Mouse (Mus musculus) T-helper 17 cell (primary cell): Measurements from ENCODE around the gene Mllt10.
"Not testable (repeated sequence)": the region's sequence is repeated elsewhere in the genome, so short reads cannot be mapped to it uniquely, and the experiment has no call there.

ENCODE experiments used
- in situ Hi-C, 2 experiments: fragments of 300-600 bp; cut with MboI, MseI; formaldehyde crosslinking; loops; 1 replicate in 1 of 2; 2 replicates in 1 of 2; pipeline ENCODE4 v1.15.1; 2025; ENCODE audit warnings: high pct_unique_total_duplicates in 2 of 2

The Mllt10 gene

DNA sequence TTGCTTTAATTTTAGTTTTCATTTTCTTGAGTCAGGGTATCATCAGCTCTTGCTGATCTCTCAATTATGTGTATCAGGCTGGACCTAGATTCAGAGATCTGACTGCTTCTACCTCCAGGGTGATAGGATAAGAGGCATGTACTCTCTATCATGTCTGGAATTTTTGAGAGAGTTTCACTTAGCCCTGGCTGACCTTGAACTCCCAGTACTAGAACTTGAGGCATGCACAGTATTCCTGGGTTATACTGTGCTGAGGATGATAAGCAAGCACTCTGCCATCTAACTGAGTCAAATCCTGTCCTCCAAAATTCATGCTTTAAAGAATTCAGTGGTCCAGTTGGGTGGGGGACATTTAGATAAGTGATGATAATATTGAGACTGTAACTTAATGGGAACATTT lies 11.4 kb downstream of the Mllt10 start:
- in situ Hi-C loops = loop anchor here (5.0 to 25.0 kb wide), 3 partner anchors 39 to 896 kb away; partner anchors contain the start of genes Bmi1 (in 1 of the 2) and Commd3 (in 1 of the 2)

DNA sequence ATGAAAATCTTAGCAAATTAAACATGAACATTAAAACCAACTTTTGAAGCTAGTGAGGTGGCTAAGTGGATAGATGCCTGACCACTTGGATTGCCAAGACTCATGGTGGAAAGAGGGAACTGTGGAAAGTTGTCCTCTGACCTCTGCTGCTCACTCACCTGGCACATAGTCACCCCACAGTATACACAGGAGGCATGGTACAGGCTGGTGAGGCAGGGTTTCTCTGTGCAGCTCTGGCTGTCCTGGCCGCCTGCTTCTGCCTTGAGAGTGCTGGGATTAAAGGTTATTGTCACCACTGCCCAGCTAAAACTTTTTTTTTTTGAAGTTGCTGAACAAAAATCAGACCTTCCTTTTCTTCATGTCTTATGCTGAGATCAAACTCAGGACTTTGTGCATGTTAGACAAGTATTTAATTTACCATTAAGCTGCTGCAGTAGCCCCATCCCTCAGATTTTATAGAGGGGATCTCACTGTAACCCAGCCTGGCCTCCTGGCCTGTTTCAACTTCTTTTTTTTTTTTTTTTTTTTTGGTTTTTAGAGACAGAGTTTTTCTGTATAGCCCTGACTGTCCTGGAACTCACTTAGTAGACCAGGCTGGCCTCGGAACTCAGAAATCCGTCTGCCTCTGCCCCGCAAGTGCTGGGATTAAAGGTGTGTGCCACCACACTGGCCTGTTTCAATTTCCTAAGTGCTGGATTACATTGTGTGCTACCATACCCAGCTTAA lies 13.2 kb downstream of the Mllt10 start:
- in situ Hi-C loops = loop anchor here (5.0 to 25.0 kb wide), 3 partner anchors 41 to 894 kb away; partner anchors contain the start of genes Bmi1 (in 1 of the 2) and Commd3 (in 1 of the 2)

DNA sequence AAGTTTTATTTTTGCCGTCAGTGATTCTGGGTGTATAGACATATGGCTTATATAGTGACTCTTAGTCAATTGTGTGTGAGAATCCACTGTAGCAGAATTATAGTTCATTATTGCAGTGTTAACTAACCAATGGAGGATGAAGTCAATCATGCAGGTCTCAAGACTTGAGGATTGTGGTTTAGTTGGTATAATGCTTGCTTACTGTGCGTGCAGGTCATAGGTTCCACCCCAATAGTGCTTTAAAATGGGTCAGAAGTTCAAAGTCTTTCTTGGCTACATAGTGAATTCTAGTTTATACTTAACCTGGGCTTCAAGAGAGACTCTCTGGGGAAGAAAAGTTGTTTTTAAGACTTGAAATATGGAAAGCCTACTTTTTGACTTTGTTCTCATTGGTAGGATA lies 16.9 kb downstream of the Mllt10 start:
- in situ Hi-C loops = loop anchor here in 1 of 2 experiments (25.0 kb wide), 1 partner anchor 890 kb away; no protein-coding TSS in a partner anchor

DNA sequence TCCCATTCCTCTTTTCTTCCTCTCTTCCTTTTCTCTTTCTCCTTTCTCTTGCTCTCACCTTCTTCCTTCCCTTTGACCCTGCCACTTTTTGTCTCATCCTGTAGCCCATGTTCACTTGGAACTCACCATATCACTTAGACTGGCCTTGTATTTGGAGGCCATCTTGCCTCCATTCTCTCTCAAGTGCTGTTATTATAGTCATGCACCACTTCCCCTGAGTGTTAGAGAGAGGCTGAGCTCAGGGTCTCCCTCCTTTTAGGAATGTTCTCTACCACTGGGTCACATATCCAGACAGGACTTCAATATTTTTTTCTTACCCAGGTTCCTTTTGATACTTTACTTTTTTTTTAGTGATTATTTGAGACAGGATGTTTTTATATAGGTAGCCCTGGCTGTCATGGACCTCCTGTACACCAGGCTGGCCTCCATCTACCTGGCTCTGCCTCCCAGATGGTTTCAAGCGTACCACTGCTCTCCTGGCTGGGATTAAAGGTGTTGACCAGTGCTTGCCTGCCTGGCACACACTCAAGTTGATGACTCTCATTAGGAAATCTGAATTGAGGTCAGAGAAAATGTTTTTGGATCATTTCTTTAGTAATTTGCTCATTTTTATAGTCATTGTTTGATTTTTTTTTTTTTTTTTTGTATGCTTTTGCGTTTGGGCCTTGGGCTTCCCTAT lies 25.3 kb downstream of the Mllt10 start:
- in situ Hi-C loops = loop anchor here in 1 of 2 experiments (5.0 kb wide), 1 partner anchor 122 kb away; no protein-coding TSS in a partner anchor

DNA sequence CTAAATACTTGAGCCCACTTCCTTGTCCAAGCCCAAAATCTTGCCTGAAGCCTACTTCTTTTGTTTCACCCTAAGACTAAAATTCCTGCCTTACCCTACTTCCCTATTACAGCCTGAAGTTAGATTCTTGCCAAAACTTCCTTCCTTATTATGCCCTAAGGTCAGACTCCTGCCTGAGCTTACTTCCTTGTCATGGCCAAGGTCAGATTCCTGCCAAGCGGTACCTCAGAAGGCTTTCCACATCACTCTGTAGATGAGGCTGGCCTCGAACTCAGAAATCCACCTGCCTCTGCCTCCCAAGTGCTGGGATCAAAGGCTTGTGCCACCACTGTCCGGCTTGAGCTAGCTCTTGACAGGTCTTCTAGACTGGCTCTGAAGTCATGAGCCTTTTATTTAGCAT lies 32.7 kb downstream of the Mllt10 start:
- in situ Hi-C loops = not testable (repeated sequence)

DNA sequence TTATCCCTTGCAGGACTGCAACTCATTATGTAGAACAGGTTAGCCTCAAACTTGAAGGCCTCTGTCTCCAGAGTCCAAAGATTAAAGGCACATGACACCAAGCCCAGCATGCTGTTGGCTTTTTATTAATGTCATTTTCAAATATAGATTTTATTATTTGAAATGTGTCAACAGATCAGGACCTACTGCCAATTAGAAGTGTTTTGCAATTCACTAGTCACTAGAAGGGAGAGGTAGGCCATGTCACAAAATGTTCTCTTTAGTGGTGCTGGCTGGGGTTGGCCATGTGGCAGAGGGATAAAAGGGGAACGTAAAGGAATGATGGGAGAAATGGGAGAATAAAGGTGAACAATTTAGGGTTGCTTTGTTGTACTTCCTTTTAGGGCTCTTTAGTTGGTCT lies 38.8 kb downstream of the Mllt10 start:
- in situ Hi-C loops = no loop called here

DNA sequence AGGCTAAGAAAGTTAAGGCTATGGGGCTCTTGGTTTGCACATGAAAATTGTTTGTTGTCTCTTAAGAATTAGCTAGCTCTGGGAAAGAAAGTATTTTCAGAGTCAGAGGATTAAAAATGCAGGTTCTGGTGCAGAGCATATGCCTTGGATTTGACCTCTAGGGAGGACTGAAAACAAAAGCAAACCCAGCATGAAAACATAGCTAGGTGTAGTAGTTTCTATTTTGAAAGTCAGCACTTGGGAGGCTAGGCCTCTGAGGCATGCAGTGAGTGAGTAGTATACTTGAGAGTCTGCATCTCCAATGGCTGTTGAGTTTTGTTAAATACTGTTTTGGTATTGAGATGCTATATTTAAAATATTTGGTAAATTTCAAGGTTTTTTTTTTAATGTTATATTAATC lies 39.3 kb downstream of the Mllt10 start:
- in situ Hi-C loops = no loop called here

DNA sequence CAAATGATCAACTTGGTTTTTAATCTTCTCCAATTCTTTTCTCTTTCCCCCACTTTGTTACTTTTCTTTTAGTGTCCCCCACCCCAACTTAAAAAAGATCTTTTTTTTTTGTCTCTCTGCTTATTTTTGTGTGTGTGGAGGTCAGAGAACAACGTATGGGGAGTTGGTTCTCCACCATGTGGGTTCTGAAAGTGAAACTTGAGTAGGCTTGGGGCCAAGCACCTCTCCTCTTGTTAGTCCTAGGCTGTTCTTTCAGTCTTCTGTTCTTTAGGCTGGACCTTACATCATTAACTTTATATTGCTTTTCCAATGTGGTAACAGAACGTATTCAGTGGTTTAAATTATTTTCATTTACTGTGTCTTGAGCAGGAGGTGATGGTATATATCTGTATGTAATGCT lies 40.8 kb downstream of the Mllt10 start:
- in situ Hi-C loops = no loop called here

DNA sequence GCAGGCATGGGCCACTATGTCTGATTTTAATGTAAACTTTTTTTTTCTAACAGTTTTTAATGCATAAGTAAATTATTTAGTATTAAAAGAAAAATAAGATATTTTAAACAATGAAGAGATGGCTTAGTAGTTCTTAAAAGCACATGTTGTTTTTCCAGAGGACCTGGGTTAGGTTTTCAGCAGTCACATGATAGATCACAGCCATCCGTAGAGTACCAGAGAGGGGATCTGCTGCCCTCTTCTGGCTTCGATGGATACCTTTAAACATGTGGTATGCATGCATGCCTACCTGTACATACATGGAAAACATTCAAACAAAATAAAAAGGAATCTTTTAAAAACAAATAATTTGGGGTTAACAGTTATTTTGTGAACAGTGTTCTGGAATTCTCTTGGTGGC lies 45.9 kb downstream of the Mllt10 start:
- in situ Hi-C loops = no loop called here

DNA sequence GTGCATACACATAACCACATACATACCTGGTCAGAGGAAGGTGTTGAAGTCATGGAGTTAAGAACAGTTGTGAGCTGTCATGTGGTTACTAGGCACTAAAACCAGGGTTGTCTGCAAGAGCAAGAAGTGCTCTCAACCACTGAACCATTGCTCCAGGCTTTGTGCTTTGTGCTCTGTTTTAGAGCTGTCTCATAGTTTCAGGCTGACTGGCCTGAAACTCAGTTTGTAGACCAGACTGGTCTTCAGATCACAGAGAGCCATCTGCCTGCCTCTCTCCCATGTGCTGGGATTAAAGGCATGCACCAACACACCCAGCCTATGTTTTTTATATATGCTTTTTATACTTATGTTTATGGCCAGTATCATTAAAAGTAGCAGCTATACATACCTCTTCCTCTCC lies 52.5 kb downstream of the Mllt10 start:
- in situ Hi-C loops = loop anchor here in 1 of 2 experiments (5.0 kb wide), 1 partner anchor 95 kb away; no protein-coding TSS in a partner anchor

DNA sequence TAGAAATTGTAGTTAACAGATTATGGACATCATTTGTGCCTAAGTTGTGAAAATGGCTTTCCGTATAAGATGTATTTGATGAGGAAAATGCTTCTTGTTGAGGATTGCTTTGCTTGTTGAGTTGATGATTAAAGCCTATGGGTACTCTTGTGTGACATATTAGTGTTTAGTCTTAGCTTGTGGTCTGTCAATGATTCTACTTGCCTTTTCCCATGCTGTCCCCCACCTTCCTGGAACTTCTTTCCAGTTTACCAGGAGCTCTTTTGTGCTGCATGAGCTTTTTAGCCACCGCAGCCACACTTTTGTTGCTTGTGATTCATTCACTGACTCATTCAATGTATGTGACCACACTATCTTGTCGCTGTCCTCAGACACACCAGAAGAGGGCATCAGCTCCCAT lies 53.2 kb downstream of the Mllt10 start:
- in situ Hi-C loops = loop anchor here in 1 of 2 experiments (5.0 kb wide), 1 partner anchor 96 kb away; no protein-coding TSS in a partner anchor

DNA sequence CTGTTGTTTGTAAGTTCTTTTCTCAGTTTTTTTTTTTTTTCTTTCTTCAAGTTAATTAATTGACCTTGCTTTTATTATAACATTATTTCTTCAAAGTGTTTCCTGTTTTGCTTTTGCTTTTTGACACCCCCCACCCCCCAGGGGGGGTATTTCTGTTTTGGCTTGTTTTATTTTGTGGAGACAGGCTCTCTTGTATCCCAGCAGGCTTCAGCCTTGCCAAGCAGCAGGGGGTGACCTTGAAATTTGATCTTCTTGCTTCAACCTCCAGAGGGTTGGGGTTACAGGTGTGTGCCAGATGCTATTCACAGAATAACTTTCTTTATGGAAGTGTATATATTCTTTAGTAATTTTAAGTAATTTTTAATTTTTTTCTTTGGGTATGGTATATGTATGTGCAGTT lies 56.4 kb downstream of the Mllt10 start:
- in situ Hi-C loops = no loop called here

DNA sequence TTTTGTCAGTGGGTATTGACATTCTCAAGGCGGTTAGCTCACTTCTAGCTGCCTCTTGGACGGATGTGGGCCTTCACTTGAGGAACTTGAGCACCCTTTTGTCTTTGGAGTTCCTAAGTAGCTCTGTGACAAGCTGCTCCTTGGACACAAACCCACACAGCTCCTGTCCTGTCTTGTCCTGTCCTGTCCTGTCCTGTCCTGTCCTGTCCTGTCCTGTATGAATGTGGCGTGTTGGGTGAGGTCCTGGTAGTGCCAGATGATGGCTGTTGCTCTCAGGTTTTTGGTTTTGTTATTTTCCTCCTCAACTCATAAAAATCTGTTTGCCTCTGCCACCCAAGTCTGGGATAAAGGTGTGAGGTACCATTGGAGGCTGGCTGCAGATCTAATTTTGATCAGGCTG lies 61.4 kb downstream of the Mllt10 start:
- in situ Hi-C loops = no loop called here

DNA sequence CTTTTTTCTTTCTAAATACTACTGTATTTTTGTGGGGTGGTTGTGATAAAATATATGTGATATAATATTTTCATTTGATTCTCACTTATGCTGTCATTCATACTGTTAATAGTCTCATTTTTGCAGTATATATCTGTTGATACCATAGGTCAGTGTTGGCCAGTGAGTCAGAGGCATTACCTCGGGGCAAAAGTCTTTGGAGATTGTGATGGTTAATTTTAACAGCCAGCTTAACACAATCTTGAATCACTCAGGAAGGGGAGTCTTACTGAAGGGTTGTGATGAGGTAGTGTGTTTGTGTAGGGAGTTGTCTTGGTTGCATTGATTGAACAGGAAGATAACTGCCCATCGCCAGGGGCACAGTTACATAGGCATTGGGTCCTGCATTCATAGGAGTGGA lies 83.1 kb downstream of the Mllt10 start:
- in situ Hi-C loops = loop anchor here (5.0 to 10.0 kb wide), 2 partner anchors 106 to 1453 kb away; no protein-coding TSS in a partner anchor

DNA sequence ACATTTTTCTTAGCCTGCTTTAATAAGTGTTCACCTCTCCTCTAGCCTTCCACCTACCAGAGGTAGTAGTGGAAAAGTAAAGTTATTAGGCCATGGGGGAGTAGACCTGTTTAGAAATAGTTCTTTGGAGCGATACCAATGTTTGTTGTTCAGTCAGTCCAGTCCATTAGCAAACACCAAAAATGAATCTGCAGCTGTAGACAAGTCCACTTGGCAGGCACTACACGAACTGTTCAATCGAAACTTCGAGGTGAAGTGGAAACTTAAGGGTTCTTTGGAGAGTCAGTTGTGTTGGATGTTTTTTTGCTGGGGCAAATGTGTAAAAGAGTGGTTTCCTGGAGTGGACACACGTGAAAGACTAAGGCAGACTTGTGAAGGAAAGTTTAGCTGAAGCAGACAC lies 84.6 kb downstream of the Mllt10 start:
- in situ Hi-C loops = loop anchor here (5.0 to 10.0 kb wide), 2 partner anchors 107 to 1455 kb away; no protein-coding TSS in a partner anchor

DNA sequence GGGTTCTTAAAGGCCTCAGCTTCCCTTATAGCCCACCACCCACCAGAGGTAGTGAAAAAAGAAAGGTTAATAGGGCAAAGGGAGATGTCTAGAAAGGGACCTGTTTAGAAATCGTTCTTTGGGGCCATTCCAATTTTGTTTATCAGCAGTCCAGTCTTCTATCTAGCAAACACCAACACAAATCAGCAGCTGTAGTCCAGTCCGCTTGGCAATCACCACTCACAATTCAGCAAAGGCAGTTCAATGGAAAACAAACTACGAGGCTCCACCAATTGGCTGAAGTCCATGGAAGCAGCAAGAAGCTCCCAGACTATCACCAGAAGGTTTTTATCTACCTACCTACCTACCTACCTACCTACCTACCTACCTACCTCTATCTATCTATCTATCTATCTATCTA lies 101.1 kb downstream of the Mllt10 start:
- in situ Hi-C loops = no loop called here

DNA sequence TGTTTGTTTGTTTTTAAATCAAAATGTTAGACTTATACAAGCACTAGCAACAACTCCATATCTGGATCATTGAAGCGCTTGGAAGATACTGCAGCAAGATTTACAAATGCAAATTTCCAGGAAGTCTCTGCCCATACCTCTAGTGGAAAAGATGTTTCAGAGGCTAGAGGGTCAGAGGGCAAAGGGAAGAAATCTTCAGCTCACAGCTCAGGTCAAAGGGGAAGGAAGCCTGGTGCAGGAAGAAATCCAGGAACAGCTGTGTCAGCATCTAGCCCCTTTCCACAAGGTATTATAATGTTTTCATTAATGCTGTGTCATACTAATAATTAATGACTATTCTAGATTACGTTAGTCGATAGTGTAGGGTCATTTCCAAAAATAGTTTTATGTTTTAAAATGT lies 104.4 kb downstream of the Mllt10 start:
- in situ Hi-C loops = no loop called here

DNA sequence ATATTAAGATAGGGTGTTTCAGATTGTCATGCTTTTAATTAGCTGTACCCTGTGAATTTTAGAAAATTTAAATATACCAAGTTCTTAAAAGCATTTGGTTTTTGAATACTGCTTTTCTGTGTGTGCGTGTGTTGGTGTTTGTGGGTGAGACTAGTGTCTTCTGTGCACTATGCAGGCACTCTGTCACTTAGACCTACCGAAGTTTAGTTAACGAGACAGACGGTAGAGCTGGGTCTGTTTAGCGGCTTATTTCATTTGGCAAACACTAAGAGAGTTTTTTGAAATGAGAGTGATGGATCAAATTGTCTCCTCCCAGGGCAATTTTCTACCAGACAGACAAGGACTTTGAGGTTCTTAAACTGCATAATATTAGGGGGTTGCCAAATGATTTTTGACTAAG lies 106.0 kb downstream of the Mllt10 start:
- in situ Hi-C loops = no loop called here

DNA sequence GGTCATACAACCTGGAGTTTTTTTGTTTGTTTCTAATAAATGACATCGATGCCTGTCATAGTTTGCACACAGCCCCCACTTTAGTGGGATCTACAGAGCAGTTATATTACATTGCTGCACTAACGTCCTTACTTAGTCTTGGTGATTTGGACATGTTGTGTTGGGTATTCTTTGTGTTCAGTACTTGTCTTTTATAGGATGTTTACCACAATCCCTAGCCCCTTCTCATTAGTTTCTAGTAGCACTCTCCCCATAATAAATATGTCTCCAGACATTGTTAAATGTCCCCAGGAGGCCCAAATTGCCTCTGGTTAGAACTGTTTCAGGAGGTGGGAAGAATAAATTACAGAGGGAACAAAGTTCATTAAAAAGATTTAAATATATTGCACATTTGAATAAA lies 110.5 kb downstream of the Mllt10 start:
- in situ Hi-C loops = no loop called here

DNA sequence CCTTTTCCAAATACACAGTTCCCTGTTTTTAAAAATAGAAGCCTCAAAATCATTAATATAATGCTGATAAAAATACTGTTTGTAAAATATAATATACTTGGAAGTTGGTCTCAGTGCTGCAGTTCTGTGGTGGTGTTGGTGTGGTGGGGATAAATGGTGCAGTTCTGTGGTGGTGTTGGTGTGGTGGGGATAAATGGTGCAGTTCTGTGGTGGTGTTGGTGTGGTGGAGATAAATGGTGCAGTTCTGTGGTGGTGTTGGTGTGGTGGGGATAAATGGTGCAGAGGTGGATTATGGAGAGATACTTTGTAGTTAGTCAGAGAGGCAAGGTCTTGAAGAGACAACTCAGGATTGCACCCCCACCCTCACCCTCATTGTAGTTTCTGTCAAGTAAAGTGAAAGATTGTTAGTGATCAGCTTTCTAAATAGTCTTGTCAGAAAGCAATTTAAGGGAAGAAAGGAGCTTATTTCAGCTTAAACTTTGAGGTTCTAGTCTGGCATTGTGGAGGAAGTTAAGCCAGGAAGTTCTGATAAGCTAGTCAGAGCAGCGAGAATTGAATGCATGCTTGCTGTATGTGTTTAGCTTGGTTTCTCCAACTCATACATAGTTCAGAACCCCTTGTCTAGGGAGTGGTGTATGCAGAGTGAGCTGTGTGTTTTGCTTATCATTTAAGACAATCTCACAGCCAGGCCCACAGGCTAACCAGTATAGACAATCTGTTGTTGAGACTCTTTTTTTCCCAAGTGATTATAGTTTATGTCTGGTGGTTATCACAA lies 114.3 kb downstream of the Mllt10 start:
- in situ Hi-C loops = no loop called here

DNA sequence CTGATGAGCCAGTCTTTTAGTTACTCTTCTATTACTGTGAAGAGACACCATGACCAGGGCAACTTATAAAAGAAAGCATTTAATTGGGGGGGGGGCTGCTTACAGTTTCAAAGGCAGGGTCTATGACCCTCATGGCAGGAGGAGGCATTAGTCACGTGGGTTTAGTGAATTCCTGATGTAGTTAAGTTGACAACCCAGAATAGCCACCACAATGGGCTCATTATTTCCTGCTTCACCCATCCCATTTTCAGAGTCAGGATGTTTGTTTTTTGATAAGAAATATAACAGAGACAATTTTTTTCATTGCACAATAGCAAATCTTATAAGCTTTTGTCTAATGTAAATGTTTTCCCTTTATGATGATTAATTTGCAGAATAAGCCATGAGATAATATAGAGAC lies 120.2 kb downstream of the Mllt10 start:
- in situ Hi-C loops = loop anchor here in 1 of 2 experiments (10.0 kb wide), 1 partner anchor 520 kb away; no protein-coding TSS in a partner anchor

DNA sequence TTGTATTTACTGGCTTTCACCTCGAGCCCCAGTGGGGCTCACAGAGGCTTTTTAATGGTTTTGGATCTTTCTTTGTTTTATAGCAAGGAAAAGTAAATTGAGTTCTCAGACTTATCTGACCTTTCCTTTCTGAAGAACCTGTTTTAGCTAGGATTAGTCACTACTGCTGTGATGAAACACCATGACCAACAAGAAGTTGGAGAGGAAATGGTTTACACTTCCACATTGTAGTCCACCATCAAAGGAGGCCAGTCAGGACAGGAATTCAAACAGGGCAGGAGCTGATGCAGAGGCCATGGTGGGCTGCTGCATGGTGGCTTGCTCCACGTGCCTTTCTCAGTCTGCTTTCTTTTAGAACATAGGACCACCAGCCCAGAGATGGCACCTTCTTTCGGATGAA lies 121.2 kb downstream of the Mllt10 start:
- in situ Hi-C loops = loop anchor here in 1 of 2 experiments (10.0 kb wide), 1 partner anchor 521 kb away; no protein-coding TSS in a partner anchor
